Mouse (Mus musculus) liver, postnatal 0 days (tissue): ENCODE measurements around the gene B4gat1.

Source experiments
- CTCF ChIP-seq: sonication (generic); IDR thresholded peaks from 2 replicates; pipeline ENCODE4 v1.5.1; 2016; ENCODE audit warnings: antibody characterized with exemption, low read depth
- EP300 ChIP-seq: IDR thresholded peaks from 2 replicates; pipeline ENCODE4 v1.6.1; 2016; ENCODE audit warnings: antibody characterized with exemption, low read depth, mild to moderate bottlenecking

- TF ChIP-seq EP300 (no peak), CTCF (no peak)
These were observed 44.0 kb downstream of the B4gat1 start for GRCm38 (mm10) chr19:5082596-5082995.
